Mouse (Mus musculus) urinary bladder, postnatal 25 days (tissue): ENCODE measurements around the gene Ano10.
A peak's percentile ranks its signal among the peaks of the same experiment; 100 is the strongest.
"Not testable (repeated sequence)": the region's sequence is repeated elsewhere in the genome, so short reads cannot be mapped to it uniquely, and the experiment has no call there.

Source experiments
- DNase-seq: peaks from one replicate; pipeline ENCODE4 v3.0.0; 2022; ENCODE audit warnings: low spot score

Gene Ano10

GRCm38 (mm10) chr9:122197021-122197420 lies 97.2 kb downstream of the Ano10 start:
- no peak for DNase-seq

GRCm38 (mm10) chr9:122195042-122195682 lies 99.1 kb downstream of the Ano10 start:
- DNase-seq, result no peak

- no peak for DNase-seq
These were observed 100.4 kb downstream of the Ano10 start for GRCm38 (mm10) chr9:122193823-122194222.

GRCm38 (mm10) chr9:122193361-122193760 lies 100.9 kb downstream of the Ano10 start:
- no peak for DNase-seq

- DNase-seq, result no peak
These were observed 105.5 kb downstream of the Ano10 start for GRCm38 (mm10) chr9:122188724-122189123.

- DNase-seq, result no peak
These were observed 106.7 kb downstream of the Ano10 start for GRCm38 (mm10) chr9:122187451-122187921.

GRCm38 (mm10) chr9:122186643-122187226 lies 107.5 kb downstream of the Ano10 start:
- DNase-seq, result no peak

GRCm38 (mm10) chr9:122185953-122186352 lies 108.3 kb downstream of the Ano10 start:
- no peak for DNase-seq

GRCm38 (mm10) chr9:122185061-122185460 lies 109.2 kb downstream of the Ano10 start:
- peak; percentile 76 for DNase-seq

- no peak for DNase-seq
These were observed 109.9 kb downstream of the Ano10 start for GRCm38 (mm10) chr9:122184329-122184728.

GRCm38 (mm10) chr9:122183074-122183473 lies 111.1 kb downstream of the Ano10 start:
- DNase-seq, result no peak

- DNase-seq, result no peak
These were observed 114.1 kb downstream of the Ano10 start for GRCm38 (mm10) chr9:122180105-122180504.

GRCm38 (mm10) chr9:122178427-122178826 lies 115.8 kb downstream of the Ano10 start:
- no peak for DNase-seq

GRCm38 (mm10) chr9:122177256-122178220 lies 116.7 kb downstream of the Ano10 start:
- no peak for DNase-seq

- DNase-seq, result no peak
These were observed 119.5 kb downstream of the Ano10 start for GRCm38 (mm10) chr9:122174723-122175122.

GRCm38 (mm10) chr9:122173405-122174233 lies 120.6 kb downstream of the Ano10 start:
- no peak for DNase-seq

GRCm38 (mm10) chr9:122172612-122173186 lies 121.5 kb downstream of the Ano10 start:
- no peak for DNase-seq

GRCm38 (mm10) chr9:122169901-122170300 lies 124.3 kb downstream of the Ano10 start:
- DNase-seq, result no peak

GRCm38 (mm10) chr9:122167719-122168118 lies 126.5 kb downstream of the Ano10 start:
- not testable (repeated sequence) for DNase-seq

GRCm38 (mm10) chr9:122164535-122164934 lies 129.7 kb downstream of the Ano10 start:
- no peak for DNase-seq

GRCm38 (mm10) chr9:122157079-122157441 lies 137.2 kb downstream of the Ano10 start:
- no peak for DNase-seq
